Mouse (Mus musculus): ENCODE data around the gene Trem2.
A peak's percentile ranks its signal among the peaks of the same experiment; 100 is the strongest.
"Not testable (repeated sequence)": the region's sequence is repeated elsewhere in the genome, so short reads cannot be mapped to it uniquely, and the experiment has no call there.

Gene Trem2

DNA sequence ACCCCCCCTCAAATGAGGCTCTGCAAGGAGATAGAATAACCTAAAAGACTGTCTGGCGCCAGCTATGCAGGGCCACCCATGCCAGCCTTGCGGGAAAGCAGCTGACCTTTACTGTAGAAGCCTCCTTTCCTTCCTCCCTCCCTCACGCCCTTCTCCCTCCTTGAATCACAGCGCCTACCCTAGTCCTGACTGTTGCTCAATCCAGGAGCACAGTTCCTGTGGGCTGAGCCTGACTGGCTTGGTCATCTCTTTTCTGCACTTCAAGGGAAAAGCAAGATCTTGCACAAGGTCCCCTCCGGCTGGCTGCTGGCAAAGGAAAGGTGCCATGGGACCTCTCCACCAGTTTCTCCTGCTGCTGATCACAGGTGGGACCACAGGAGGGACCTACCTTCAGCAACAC lies at the start of gene Trem2:
Trem2 (plus strand) TSS at position 171 of the 400 bp plus-strand sequence.
- peak in 1 of 2 experiments; percentile 16 for DNase-seq

GRCm38 (mm10) chr17:48299203-48299602 lies 47.0 kb upstream of the Trem2 start, which contains the start of gene Treml2:
Gene Treml2, plus strand, starts transcription at chr17:48299498.
- DNase-seq, result no peak

DNA sequence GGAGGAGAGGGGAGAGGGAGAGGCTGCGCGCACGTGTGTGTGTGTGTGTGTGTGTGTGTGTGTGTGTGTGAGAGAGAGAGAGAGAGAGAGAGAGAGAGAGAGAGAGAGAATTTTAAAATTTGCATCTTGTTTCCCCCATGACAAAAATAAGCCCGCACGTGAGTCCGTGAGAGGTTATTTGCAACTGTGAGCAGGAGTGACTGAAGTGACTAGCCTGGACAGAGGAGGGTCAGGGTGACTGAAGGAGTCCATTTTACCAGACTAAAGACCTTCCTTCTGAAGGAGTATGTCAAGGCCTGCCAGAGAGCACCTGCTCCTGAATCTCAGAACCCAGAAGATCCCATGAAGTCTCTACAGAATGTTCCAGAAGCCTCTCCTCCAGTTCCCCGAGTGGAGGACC lies 46.4 kb upstream of the Trem2 start:
- no peak for DNase-seq

DNA sequence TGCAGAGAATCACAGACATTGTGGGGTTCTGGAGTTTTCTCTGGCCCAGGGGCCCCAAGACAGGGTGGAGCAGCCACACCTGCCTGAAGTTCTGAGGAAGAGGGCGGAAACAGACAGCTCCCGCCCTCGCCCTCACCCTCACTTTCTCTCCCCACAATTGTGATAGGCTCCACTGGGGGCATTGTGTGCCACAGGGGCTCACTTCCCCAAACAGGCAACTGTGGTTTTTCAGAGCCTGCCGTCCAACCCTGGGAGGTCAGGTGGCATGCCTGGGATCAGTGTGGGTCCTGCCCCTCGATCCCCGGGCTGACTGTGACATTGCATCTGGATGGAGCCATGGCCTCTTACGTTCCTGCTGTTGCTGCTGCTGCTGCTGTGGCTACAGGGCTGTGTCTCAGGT lies 46.0 kb upstream of the Trem2 start:
- DNase-seq, result no peak

DNA sequence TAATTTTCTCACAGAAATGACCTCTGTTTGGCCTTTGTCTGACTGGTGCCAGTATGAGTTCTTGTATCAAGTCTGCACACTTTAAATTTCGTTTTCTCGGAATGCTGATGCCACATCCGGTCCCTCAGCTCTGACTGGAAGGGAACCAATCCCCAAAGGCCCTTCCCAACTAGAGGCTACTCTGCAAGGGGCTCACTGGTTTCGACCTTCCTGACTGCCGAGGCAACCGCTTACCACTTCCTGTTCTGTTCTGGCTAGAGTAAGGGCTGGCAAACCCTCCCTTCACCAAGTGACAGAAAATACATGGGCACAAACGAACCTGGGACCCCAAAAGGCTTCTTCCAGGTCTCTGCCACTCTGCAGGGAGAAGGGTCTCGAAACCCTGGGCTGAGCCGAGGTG lies 45.3 kb upstream of the Trem2 start:
- no peak for DNase-seq

- DNase-seq, result no peak
Measured at GRCm38 (mm10) chr17:48301792-48302191, 44.4 kb upstream of the Trem2 start.

DNA sequence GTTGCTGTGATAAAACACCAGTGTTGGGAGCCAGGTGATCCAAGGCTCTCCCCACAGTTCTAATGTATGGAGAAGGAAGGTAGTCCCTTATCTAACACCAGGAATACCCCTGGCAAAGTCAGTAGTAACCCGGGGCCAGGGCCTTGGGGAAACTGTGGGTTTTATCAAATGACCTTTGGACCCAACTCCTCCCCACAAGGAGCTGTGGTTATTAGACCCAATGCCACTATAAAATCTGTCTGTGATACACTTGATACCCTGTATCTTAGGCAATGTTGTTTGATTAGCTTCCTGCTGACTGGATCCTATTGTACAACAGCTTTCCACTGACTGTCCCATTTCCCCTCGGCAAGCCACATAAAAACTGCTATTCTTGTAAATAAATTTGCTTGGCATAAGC lies 34.1 kb upstream of the Trem2 start:
- DNase-seq, result no peak

DNA sequence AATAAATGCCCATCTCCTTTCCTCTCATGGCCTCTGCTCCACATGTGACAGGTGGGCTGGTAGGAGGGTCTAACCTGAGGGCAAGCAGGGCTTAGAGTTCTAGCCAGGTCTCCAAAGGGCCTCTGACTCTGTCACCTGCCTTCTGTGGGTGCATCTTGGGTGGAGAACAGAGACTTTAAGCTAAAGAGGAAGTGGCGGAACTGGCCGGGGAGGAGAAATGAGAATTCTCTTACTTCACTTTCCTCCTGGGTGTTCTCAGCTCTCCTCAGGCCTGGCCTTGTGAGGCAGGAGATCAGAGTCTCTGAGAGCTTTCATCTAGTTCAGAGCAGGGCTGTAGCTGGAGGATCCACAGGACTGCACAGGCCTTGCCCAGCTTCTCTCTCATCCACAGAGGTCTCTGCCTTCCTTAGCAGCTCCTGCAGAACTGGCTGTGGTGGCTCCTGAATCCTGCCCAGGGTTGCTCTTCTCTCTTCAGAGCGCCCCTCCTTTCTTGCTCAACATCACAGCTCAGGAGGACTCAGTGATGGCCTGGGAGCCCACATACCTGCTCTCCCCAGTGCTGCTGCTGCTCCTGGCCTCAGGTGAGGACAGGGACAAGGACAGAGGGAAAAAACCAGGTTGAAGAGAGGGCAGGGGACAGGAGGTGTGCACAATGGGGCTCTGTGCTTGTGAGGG lies 30.2 kb upstream of the Trem2 start, which contains the start of gene B430306N03Rik:
B430306N03Rik (plus strand) TSS at position 237 of the 675 bp plus-strand sequence.
- DNase-seq, result not testable (repeated sequence)

- DNase-seq, result no peak
Measured at GRCm38 (mm10) chr17:48318686-48319085, 27.5 kb upstream of the Trem2 start.

DNA sequence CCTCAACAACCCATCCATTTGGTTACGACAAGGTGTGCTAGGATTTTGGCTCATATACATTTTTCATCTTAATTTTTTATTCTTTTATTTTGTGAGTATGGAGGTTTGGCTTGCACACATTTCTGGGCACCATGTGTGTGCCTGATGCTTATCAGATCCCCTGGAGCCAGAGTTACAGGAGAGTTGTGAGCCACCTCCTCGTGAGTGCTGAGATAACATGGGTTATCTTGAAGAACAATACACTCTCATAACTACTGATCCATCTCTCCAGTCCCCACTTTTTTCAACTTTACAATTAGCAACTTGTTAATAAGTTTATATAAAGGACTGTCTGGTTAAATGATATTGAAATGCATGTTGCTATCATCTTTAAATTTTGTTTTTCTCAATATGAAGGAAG lies 24.9 kb upstream of the Trem2 start:
- DNase-seq, result no peak

- no peak for DNase-seq
Measured at GRCm38 (mm10) chr17:48323236-48323635, 23.0 kb upstream of the Trem2 start.

DNA sequence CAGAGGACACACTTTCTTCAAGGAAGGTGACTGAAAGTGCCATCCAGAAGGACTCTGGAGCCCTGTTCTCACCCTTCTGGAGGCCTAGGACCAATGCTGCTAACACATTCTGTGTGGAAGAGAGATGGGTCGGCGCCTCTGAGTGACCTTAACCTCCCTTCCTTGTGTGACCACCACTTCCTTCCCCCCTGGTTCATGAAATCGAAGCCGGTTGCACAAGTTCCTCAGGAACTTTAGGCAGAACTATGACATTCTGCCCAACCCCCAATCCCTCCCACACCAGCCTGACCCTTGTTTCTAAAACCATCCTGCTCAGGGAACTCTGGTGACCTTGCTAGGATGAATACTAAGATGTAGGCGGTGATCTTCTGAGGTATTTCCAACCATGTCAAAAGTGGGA lies 21.9 kb upstream of the Trem2 start:
- DNase-seq, result no peak

GRCm38 (mm10) chr17:48325093-48325492 lies 21.1 kb upstream of the Trem2 start:
- DNase-seq, result no peak

DNA sequence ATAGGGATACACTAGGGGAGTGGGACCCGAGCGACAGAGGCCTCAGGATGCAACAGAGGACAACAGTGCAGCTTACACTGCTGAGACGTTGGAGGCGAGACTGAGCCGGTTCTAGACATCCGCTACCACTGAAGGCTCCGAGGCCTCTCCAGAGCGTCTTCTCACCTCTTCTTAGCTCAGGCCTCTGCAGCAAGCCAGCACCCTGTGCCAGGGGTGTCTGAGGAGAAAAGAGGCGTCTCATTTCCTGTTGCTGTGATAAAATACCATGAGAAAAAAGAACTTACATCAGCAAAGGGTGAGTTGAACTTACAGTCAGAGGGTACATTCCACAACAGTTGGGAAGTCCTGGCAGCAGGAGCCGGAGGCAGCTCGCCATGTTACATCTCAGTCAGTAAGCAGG lies 20.6 kb upstream of the Trem2 start:
- no peak for DNase-seq

DNA sequence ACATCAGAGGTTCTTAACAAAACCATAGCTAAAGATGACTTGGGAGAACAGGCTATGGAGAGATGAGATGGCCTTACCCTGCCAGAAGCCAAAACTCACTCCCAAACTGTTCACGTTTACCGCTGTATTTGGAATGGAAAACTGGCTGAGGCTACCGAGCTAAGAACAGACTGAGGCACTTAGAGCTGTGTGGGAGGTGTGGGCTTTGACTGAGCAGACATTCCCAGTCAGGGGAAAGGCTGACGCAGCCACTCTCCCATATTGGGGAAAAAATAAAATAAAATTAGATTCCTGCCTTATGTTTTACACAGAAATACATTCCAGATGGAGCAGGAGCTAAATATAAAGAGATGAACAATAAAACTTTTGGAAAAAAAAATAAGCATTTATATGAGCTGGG lies 19.5 kb upstream of the Trem2 start:
- DNase-seq, result no peak

DNA sequence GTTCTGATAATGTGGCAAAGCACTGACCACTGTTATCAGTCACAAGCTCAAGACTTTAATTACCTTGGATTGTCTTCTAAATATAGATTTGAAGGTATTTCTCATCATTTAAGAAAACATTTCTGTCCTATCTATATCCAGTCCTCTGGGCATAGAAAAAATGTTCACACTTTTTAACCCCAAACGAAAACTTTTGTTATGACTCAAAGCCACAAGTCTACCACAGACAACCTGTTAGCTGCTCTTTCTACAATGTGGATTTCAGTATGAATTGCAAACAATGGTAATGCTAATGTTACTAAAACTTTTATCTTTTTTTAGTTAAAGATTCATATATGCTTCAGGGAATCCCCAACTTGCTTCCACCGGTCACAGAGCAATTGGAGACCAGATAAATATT lies 13.7 kb upstream of the Trem2 start:
- DNase-seq, result no peak

GRCm38 (mm10) chr17:48334186-48334585 lies 12.0 kb upstream of the Trem2 start:
- no peak for DNase-seq

DNA sequence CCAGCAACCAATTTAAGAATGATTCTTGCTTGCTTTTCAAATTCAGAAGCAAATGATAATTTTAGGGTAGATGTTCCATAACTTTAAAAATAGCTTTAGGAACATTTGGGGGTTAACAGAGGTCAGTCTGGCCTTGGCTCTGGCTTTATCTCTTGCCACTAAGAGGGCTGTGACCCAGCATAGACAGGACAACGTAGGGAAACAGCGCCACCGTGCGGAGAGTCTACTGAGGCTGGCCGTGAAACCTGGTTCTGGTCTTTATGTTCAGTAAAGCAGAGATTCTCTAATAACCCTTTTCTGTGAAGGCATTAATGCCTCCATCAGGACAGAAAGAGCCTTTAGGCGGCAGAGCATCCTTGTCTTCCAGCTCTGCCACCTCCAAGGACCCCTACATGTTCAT lies 9.3 kb upstream of the Trem2 start:
- peak; percentile 87 to 93 for DNase-seq

DNA sequence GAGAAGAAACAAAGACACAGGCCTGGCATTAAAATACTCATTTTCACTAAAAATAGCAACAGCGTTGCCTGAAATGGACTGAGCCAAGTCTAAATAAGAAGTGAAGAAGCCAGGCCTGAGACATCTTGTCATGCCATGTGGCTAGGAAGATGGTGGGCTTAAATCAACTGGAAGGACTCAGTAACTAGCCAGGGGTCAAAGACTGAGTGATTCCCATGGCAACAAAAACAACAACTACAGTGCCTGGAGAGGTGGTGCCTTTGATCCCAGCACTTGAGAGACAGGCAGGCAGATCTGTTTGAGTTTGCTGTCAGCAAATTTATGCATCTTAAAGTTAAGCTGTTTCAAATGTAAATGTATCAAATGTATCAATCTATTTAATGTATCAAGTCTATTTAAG lies 5.9 kb upstream of the Trem2 start:
- DNase-seq, result no peak

DNA sequence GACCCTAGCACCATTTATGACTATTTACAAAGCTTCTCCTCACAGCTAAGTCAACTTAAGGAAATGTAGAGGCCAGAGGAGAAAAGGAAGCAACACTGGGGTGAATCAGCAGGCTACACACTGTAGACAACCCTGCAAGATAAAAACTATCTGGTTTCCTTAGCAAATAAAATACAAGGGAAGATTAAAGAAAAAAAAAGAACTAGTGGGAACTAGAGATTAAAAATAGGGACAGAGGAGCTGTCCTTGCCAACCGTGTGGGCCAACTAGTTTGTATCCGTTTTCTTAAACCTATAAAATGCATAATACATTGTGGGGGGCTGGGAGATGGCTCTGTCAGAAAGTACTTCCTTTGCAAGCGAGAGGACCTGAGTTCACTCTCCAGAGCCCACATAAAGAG lies 4.3 kb upstream of the Trem2 start:
- no peak for DNase-seq

DNA sequence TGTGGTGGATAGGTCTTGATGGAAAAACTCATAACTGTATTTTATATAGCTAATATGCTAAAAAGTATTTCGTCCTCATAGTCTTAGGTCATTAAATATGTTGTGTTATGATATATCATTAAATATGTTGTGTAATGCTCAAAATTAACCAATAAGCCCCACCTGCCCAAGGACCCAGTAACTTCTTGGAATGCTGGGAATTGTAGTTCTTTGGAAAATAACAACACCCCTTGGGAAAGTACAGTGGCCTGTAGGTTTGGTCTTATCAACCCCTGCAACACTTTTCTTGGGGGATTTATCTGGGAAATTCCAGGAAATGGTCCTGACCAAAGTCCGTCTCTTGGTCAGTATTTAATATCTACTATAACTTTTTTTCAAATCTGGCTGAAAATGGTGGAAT lies 3.1 kb upstream of the Trem2 start:
- DNase-seq, result no peak

- DNase-seq, result no peak
Measured at GRCm38 (mm10) chr17:48345824-48346223, 377 bp upstream of the Trem2 start.

- no peak for DNase-seq
Measured at GRCm38 (mm10) chr17:48346834-48347233, 633 bp downstream of the Trem2 start.

- no peak for DNase-seq
Measured at GRCm38 (mm10) chr17:48347287-48347686, 1.1 kb downstream of the Trem2 start.

DNA sequence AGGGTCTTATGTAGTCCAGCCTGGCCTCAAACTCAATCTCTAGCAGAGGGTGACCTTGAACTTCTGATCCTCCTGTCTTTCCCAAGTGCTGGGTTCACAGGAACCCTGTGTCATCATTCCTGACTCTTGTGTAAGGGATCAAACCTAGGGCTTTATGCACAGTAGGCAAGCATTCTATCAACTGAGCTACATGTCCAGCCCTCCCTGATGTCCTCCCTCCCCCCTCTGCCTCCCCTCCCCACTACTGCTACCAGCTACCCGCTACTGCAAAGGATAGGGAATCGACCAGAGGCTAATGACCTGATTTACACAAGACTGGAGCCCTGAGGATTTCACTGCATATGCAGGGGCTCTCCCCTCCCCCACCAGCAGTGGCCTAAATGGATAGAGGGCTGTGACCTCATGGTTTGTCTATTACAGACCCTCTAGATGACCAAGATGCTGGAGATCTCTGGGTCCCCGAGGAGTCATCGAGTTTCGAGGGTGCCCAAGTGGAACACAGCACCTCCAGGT lies 4.5 kb downstream of the Trem2 start:
- DNase-seq, result no peak
